Mouse (Mus musculus) brain, embryonic 18.5 days (tissue): Measurements from ENCODE around the gene Gm17581.
"Not testable (repeated sequence)": the region's sequence is repeated elsewhere in the genome, so short reads cannot be mapped to it uniquely, and the experiment has no call there.

Experiments
- DNase-seq: peaks from one replicate; pipeline ENCODE4 v3.0.0-alpha.2; 2012; ENCODE audit warnings: low read depth, low spot score

Gene Gm17581

GRCm38 (mm10) chr2:155735766-155736165 lies at the start of gene Gm17581:
Gene Gm17581, minus strand, starts transcription at chr2:155735866.
- not testable (repeated sequence) for DNase-seq

GRCm38 (mm10) chr2:155784534-155784933 lies 48.9 kb upstream of the Gm17581 start:
- no peak for DNase-seq

GRCm38 (mm10) chr2:155779506-155779905 lies 43.8 kb upstream of the Gm17581 start:
- DNase-seq = no peak

GRCm38 (mm10) chr2:155779066-155779465 lies 43.4 kb upstream of the Gm17581 start:
- no peak for DNase-seq

- DNase-seq = no peak
Measured at GRCm38 (mm10) chr2:155778004-155778403, 42.3 kb upstream of the Gm17581 start.

GRCm38 (mm10) chr2:155777688-155777985 lies 42.0 kb upstream of the Gm17581 start:
- no peak for DNase-seq

- no peak for DNase-seq
Measured at GRCm38 (mm10) chr2:155776824-155777687, 41.4 kb upstream of the Gm17581 start.

GRCm38 (mm10) chr2:155775685-155776263 lies 40.1 kb upstream of the Gm17581 start:
- DNase-seq = peak; percentile 34

GRCm38 (mm10) chr2:155774927-155775684 lies 39.4 kb upstream of the Gm17581 start, which contains the start of gene Mmp24:
Gene Mmp24, plus strand, starts transcription at chr2:155775342.
- no peak for DNase-seq

- no peak for DNase-seq
Measured at GRCm38 (mm10) chr2:155774261-155774926, 38.7 kb upstream of the Gm17581 start.

GRCm38 (mm10) chr2:155773664-155774063 lies 38.0 kb upstream of the Gm17581 start:
- DNase-seq = no peak

- DNase-seq = peak; percentile 24
Measured at GRCm38 (mm10) chr2:155764679-155765418, 29.2 kb upstream of the Gm17581 start.

- DNase-seq = no peak
Measured at GRCm38 (mm10) chr2:155756855-155757566, 21.3 kb upstream of the Gm17581 start.

- DNase-seq = no peak
Measured at GRCm38 (mm10) chr2:155755746-155756145, 20.1 kb upstream of the Gm17581 start.

GRCm38 (mm10) chr2:155751014-155751786 lies 15.5 kb upstream of the Gm17581 start, which contains the start of gene Procr:
Gene Procr, plus strand, starts transcription at chr2:155751117.
- no peak for DNase-seq

GRCm38 (mm10) chr2:155749394-155749793 lies 13.7 kb upstream of the Gm17581 start:
- no peak for DNase-seq

- no peak for DNase-seq
Measured at GRCm38 (mm10) chr2:155745487-155745886, 9.8 kb upstream of the Gm17581 start.

GRCm38 (mm10) chr2:155743351-155743750 lies 7.7 kb upstream of the Gm17581 start:
- DNase-seq = no peak

- no peak for DNase-seq
Measured at GRCm38 (mm10) chr2:155742931-155743337, 7.3 kb upstream of the Gm17581 start.

GRCm38 (mm10) chr2:155742211-155742610 lies 6.5 kb upstream of the Gm17581 start:
- DNase-seq = no peak
